Mouse (Mus musculus) intestine, embryonic 16.5 days (tissue): ENCODE data around the gene Ldlrad3. TPM values are rescaled to one million over a fixed set of nuclear protein-coding genes. Genes with fewer than 3 reads are reported as not detected.
A peak's percentile ranks its signal among the peaks of the same experiment; 100 is the strongest.

Experiments used
- ATAC-seq: fragments of 200-750 bp; cut with Nextera tagmentation; 2 replicates; pipeline ENCODE4 v1.8.0; 2017; ENCODE audit warnings: moderate TSS enrichment, moderate library complexity
- H3K27ac ChIP-seq: fragments of 300-500 bp; sonication (generic); 2 replicates; pipeline ENCODE4 v1.5.1; 2014; ENCODE audit warnings: mild to moderate bottlenecking, low read length
- H3K27me3 ChIP-seq: fragments of 300-500 bp; sonication (generic); replicated peaks from 2 replicates; pipeline ENCODE4 v1.6.1; 2014; ENCODE audit warnings: low read length, control low read depth, mixed read lengths; ENCODE audit not compliant: control insufficient read depth, insufficient read depth
- H3K36me3 ChIP-seq: fragments of 300-500 bp; sonication (generic); 2 replicates; pipeline ENCODE4 v1.6.1; 2014; ENCODE audit warnings: low read length, control low read depth; ENCODE audit not compliant: control insufficient read depth, insufficient read depth
- H3K4me1 ChIP-seq: fragments of 300-500 bp; sonication (generic); 2 replicates; pipeline ENCODE4 v1.6.1; 2014; ENCODE audit warnings: low read length, control low read depth, mixed read lengths; ENCODE audit not compliant: control insufficient read depth, insufficient read depth
- H3K4me2 ChIP-seq: fragments of 300-500 bp; sonication (generic); 2 replicates; pipeline ENCODE4 v1.6.1; 2014; ENCODE audit warnings: low read depth, low read length, control low read depth
- H3K4me3 ChIP-seq: fragments of 300-500 bp; sonication (generic); 2 replicates; pipeline ENCODE4 v1.5.1; 2014; ENCODE audit warnings: mild to moderate bottlenecking, low read length
- H3K9ac ChIP-seq: fragments of 300-500 bp; sonication (generic); 2 replicates; pipeline ENCODE4 v1.6.1; 2014; ENCODE audit warnings: low read depth, low read length
- H3K9me3 ChIP-seq: fragments of 300-500 bp; sonication (generic); 2 replicates; pipeline ENCODE4 v1.6.1; 2016; ENCODE audit warnings: low read length, control low read depth; ENCODE audit not compliant: control insufficient read depth
- WGBS: fragments of 180-500 bp; shearing (Covaris S2); extraction: QIAGEN DNeasy Blood & Tissue Kit; methylation state at CpG from one replicate; pipeline ENCODE4 v1.1.7; 2014; 5-methylcytosine and 5-hydroxymethylcytosine counted together
- polyA plus RNA-seq: library from polyadenylated mRNA; unstranded; fragments of >200 nt; fragmentation: Nextera tagmentation; extraction: Ambion mirVana; gene quantifications from 2 replicates; pipeline ENCODE4 v1.2.1, GENCODE M21; 2015

Gene Ldlrad3
- polyA plus RNA-seq, 1 experiment from 2014 or later = 18.8 TPM

DNA sequence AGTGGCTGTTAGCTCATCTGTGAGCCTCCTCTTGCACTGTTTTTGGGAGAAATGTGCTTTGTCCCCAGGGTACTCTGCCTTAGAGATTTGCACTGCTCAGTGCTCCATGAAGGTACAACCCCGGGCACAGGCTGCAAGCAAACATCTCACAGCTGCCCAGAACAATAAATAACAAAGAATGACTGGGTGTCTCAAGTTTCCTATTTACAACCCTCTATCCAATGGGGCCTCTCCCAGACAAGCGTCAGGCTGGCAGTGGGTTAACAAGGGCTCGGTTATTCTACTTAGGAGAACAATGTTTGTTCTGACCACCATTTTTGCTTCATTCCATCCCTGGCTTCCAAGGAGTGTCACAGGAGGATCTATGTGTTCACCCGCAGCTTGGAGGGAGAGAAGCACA, 25.9 kb upstream of the Ldlrad3 start:
- no peak overlapping the region for H3K4me2 ChIP-seq
- peak; percentile 42; the same call in 1 of the 2 replicates for ATAC-seq
- H3K4me1 ChIP-seq = 0 out of 2 replicates have a peak, but pooled peaks cover under 1% of the 10 kb centered on the region
- H3K4me3 ChIP-seq = no peak overlapping the region
- no peak overlapping the region for H3K9ac ChIP-seq
- WGBS = 18% methylated on average over 4 of the region's 4 CpGs
- no peaks in the 10 kb centered on the region for H3K27me3 ChIP-seq
- H3K36me3 ChIP-seq = no peaks in the 10 kb centered on the region
- no peaks in the 10 kb centered on the region for H3K9me3 ChIP-seq
- no peak overlapping the region for H3K27ac ChIP-seq

DNA sequence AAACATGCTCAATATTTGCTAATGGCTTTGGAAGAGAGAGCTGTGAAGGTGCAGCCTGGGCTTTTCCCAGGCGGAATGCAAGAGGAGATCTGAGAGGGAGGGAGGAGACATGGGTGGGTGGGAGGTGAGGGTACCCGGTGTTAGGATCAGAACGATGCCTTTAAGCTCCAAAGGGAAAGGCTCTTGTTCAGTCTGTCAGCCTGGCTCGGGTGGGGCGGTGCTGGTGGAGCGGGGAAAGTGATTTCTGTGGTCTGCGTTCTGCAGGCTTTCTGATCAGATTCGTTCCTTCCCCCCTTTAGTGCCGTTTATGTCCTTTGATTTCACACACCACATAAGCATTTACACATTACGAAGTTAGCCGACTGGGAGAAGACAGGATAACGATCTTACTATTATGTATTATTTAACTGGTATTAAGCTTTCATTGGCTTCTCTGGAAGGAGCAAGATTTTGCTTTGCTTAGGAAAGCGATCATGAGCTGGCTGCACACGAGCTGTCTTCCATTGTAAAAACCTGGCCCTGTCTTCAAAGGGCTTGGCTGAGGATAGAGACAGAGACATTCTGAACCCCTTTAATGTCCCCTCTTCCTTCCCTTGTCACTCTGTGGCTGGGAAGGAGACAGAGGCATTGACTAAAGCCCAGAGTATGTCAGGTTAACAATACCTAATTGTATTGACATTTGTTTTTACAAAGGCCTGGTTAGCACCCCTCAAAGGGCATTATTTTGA, 19.7 kb upstream of the Ldlrad3 start:
- Histone ChIP-seq H3K9ac (peak overlapping the region; percentile 44; the same call in 1 of the 2 replicates), H3K4me3 (no peak overlapping the region), H3K9me3 (no peaks in the 10 kb centered on the region), H3K27me3 (no peaks in the 10 kb centered on the region), H3K4me1 (0 out of 2 replicates have a peak, but pooled peaks cover 3% of the 10 kb centered on the region), H3K36me3 (no peaks in the 10 kb centered on the region), H3K27ac (no peak overlapping the region), H3K4me2 (no peak overlapping the region; the same call in 1 of the 2 replicates)
- 9% methylated on average over 14 of the region's 14 CpGs for WGBS
- no peak for ATAC-seq

DNA sequence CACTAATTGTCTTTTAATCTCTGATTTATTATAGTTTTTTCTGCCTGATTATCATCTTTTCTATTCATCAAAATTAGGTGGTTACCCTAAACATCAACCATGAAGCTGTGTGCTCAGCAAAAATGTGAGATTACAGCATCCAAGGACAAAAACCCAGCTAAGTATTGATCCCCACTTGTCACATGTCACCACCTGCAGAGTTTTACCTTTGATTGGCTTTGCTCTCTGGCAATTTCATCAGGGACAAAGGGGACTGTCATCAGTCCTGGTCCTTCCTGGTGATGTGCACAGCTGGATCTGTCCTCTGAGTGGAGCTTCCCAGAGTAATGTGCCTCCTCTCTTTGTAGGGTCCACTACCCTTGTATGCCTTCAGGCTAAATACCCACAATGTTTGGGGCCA, 17.3 kb upstream of the Ldlrad3 start:
- Histone ChIP-seq H3K36me3 (no peaks in the 10 kb centered on the region), H3K9me3 (no peaks in the 10 kb centered on the region), H3K27ac (no peak overlapping the region), H3K4me3 (no peak overlapping the region), H3K27me3 (no peaks in the 10 kb centered on the region), H3K4me1 (0 out of 2 replicates have a peak, but pooled peaks cover 3% of the 10 kb centered on the region), H3K4me2 (no peak overlapping the region), H3K9ac (no peak overlapping the region)
- no peak for ATAC-seq

DNA sequence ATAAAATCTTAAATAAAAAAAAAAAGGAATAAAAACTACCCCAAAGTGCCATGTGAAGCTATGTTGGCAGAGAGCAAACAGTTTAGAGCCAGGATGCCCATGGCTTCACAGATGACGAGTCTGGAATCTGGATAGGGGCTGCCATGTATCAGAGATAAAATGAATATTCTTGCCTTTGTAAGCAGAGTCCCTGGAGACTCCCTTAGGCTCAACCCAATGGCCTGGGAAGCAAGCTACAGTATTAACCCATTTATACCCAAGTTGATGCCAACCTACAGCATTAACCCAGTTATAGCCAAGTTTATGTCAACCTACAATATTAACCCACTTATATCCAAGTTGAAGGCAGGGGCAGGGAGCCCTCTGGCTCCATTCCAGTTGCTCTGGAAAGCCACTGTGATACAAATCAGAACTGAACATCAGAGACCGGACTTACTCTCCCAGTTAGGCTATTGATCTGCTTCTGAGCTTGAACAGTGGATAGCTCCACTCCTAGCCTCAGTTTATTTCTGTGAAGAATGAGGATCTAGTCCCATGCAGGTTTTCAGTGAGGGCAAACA, 16.1 kb upstream of the Ldlrad3 start:
- Histone ChIP-seq H3K27ac (no peak overlapping the region), H3K4me3 (no peak overlapping the region), H3K27me3 (no peaks in the 10 kb centered on the region), H3K36me3 (no peaks in the 10 kb centered on the region), H3K4me2 (no peak overlapping the region), H3K9ac (no peak overlapping the region), H3K9me3 (no peaks in the 10 kb centered on the region), H3K4me1 (peaks cover 3% of the 10 kb centered on the region; the same call in 1 of the 2 replicates)
- 59% methylated on average over 2 of the region's 2 CpGs for WGBS
- ATAC-seq = no peak

DNA sequence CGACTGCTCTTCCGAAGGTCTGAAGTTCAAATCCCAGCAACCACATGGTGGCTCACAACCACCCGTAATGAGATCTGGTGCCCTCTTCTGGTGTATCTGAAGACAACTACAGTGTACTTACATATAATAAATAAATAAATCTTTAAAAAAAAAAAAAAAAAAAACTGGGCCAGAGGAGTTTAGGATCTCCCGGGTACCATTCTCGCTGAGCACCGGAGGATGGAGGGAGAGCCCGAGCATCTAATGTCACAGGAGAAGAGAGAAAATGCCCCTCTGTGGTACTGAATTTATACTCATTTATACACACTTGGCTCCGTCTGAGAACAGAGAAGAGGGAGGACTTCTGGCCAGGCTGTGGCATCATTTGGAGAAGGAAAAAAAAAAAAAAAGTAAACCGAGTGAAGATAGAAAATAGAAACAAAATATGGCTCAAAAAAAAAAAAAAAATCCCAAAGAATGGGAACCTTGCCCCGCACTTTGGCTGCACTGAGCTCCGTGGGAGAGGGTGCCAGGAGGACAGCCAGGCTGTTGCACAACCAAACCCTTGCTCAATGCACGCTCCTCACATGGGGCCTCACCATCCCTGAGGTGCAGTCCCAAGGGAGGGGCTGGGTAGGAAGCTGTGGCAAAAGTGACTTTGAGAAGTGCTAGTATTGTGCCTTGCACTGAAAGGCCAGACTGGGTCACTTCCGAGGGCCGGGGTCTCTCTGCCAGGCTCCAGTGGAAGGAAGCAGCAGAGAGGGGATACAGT, 15.2 kb upstream of the Ldlrad3 start:
- H3K36me3 ChIP-seq = no peaks in the 10 kb centered on the region
- H3K9me3 ChIP-seq = no peaks in the 10 kb centered on the region
- no peak overlapping the region for H3K9ac ChIP-seq
- H3K27ac ChIP-seq = no peak overlapping the region
- no peaks in the 10 kb centered on the region; the same call in none of the 2 replicates for H3K4me1 ChIP-seq
- ATAC-seq = peak; percentile 71; the same call in 1 of the 2 replicates
- no peaks in the 10 kb centered on the region for H3K27me3 ChIP-seq
- no peak overlapping the region for H3K4me2 ChIP-seq
- 75% methylated on average over 13 of the region's 14 CpGs for WGBS
- no peak overlapping the region for H3K4me3 ChIP-seq

DNA sequence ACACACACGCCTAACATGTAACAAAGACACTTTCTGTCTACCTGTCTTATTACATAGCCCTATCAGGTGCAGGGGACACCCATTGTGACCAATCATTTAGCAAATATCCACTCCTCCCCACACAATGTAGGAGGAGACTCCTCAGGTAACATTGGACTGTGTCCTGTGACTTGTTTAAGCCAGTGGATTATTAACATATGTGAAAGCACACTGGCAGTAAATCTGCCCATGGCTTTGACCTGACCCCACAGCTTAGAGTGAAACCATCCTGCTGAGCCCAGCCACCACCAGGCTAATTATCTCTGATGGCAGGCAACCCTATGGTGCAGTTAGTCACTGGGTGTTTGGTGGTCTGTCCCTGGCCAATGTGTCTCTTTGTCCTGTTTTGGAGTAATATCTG, 11.1 kb upstream of the Ldlrad3 start:
- Histone ChIP-seq H3K4me3 (no peak overlapping the region), H3K9ac (no peak overlapping the region), H3K9me3 (no peaks in the 10 kb centered on the region), H3K27me3 (no peaks in the 10 kb centered on the region), H3K27ac (no peak overlapping the region), H3K4me1 (no peaks in the 10 kb centered on the region; the same call in none of the 2 replicates), H3K36me3 (no peaks in the 10 kb centered on the region), H3K4me2 (no peak overlapping the region)
- WGBS = 68% methylated on average over 1 of the region's 1 CpGs
- peak; percentile 92 for ATAC-seq

DNA sequence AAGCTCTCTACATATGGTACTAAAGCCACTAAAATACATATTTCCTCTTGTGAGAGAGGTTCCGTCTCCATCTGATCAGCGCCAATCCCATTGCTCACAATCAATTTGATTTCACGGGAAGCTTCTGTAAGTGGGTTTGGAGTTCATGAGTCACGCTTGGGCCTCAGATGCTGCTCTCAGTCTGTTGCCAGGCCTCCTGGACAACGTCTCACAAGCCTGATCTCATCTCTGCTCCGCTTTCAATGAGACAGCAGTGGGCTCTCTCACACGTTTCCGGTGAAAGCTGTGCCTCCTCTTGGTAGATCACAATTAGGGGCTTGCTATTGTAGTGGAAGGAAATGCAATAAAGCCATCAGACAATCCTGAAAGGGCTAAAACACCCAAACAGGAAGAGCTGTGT, 10.5 kb upstream of the Ldlrad3 start:
- ATAC-seq = peak; percentile 34; the same call in 1 of the 2 replicates
- Histone ChIP-seq H3K9me3 (no peaks in the 10 kb centered on the region), H3K27ac (no peak overlapping the region), H3K36me3 (no peaks in the 10 kb centered on the region), H3K9ac (no peak overlapping the region), H3K4me1 (no peaks in the 10 kb centered on the region; the same call in none of the 2 replicates), H3K4me3 (no peak overlapping the region), H3K4me2 (no peak overlapping the region), H3K27me3 (no peaks in the 10 kb centered on the region)
- WGBS = 45% methylated on average over 8 of the region's 8 CpGs

DNA sequence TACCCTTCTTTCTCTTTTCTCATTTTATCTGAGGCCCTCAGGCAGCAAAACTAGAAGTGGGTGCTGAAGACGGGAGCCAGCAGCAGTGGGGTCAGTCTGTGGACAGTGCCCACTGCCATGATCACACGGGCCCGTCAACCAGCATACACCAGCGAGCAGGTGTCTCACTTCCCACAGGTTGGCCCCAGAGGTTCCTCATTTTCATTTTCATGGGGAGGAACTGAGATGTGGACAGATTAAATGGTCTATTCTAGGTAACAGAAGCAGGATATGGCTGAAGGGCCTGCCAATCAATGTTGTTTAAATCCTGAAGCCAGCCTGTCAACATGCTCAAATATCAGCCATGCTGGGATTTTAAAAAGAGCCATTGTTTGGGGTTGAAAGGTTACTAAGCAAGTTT, 9.3 kb upstream of the Ldlrad3 start:
- no peaks in the 10 kb centered on the region; the same call in none of the 2 replicates for H3K4me1 ChIP-seq
- H3K4me2 ChIP-seq = no peak overlapping the region
- H3K4me3 ChIP-seq = no peak overlapping the region
- 87% methylated on average over 4 of the region's 4 CpGs for WGBS
- no peak overlapping the region for H3K27ac ChIP-seq
- H3K27me3 ChIP-seq = no peaks in the 10 kb centered on the region
- ATAC-seq = no peak
- no peak overlapping the region for H3K9ac ChIP-seq
- no peaks in the 10 kb centered on the region for H3K36me3 ChIP-seq
- H3K9me3 ChIP-seq = no peaks in the 10 kb centered on the region

DNA sequence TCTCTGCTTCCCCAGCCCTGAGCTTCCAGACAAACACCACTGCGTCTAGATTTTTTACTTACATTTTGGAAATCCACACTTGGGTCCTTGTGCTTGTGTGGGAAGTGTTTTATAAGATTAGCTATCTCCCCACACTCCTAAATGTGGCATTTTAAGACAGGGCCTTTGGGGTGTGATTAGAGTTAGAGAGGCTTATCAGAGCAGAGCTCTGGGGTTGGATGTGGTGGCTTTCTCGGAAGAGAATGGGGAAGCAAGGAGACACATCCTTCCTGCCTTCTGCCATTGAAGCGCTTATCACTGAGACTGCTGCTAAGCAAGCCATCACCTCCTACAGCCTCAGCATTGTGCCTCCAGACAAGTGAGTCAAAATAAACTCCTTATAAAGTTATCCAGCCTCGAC, 8.1 kb upstream of the Ldlrad3 start:
- no peaks in the 10 kb centered on the region for H3K9me3 ChIP-seq
- no peak overlapping the region for H3K27ac ChIP-seq
- H3K27me3 ChIP-seq = no peaks in the 10 kb centered on the region
- no peak for ATAC-seq
- WGBS = 73% methylated on average over 4 of the region's 4 CpGs
- H3K4me2 ChIP-seq = no peak overlapping the region
- H3K4me3 ChIP-seq = no peak overlapping the region
- no peaks in the 10 kb centered on the region for H3K36me3 ChIP-seq
- no peaks in the 10 kb centered on the region; the same call in none of the 2 replicates for H3K4me1 ChIP-seq
- no peak overlapping the region for H3K9ac ChIP-seq
